In genomic region chr16:47354279-47354678, GRCm38 (mm10) we compare ENCODE assay signal across 22 mouse cellular contexts.
DNase-seq lines count a peak whose midpoint lies in the region; ATAC-seq and TF ChIP-seq lines count a peak whose summit lies in the region.
"Had no signal": no experiment of that assay in that cellular context is flagged by ENCODE, and none has a peak within 500 bp of the region (broad histone marks: within the 10 kb centered on the region; RNA-seq: fewer than 3 reads in every experiment).

No protein-coding gene starts in this region.

- H3K27ac ChIP-seq in hindbrain, embryonic 13.5 days: no peak overlapping the region
- H3K27ac ChIP-seq in hindbrain, embryonic 12.5 days: no peak overlapping the region
- no peak overlapping the region for H3K27ac ChIP-seq in hindbrain, embryonic 14.5 days
- H3K27ac ChIP-seq: forebrain, embryonic 10.5 days; forebrain, embryonic 13.5 days; heart, adult 2 months; heart, embryonic 10.5 days; heart, embryonic 13.5 days had no signal

- H3K4me3 ChIP-seq in hindbrain, embryonic 13.5 days: no peak overlapping the region
- no peak overlapping the region for H3K4me3 ChIP-seq in hindbrain, embryonic 12.5 days
- no peak overlapping the region for H3K4me3 ChIP-seq in hindbrain, embryonic 14.5 days (replicated peaks; ENCODE audit: low read length)
- H3K4me3 ChIP-seq: forebrain, embryonic 10.5 days; forebrain, embryonic 13.5 days; heart, adult 2 months; heart, embryonic 10.5 days; heart, embryonic 13.5 days had no signal

- peak; percentile 57; the same call in 1 of the 2 replicates for ATAC-seq in hindbrain, embryonic 13.5 days (ENCODE audit: low FRiP score)
- no peak for ATAC-seq in hindbrain, embryonic 12.5 days (ENCODE audit: low FRiP score)
- ATAC-seq in hindbrain, embryonic 14.5 days (ENCODE audit: low FRiP score): no peak; the same call in 1 of the 2 replicates
- ATAC-seq: CD4-positive, CD25-positive, alpha-beta regulatory T cell, adult 4 months; forebrain, embryonic 13.5 days; intestine, postnatal 0 days had no signal

- peak; percentile 25 for DNase-seq in brain, embryonic 14.5 days (ENCODE audit: low read depth)
- DNase-seq in hindbrain, embryonic 14.5 days (ENCODE audit: low spot score): peak; percentile 56
- peak; percentile 25 for DNase-seq in retina, embryonic 14.5 days (ENCODE audit: low spot score)
- DNase-seq in kidney, postnatal 10 days: no peak
- DNase-seq in right cerebral cortex, adult 2 months (ENCODE audit: low spot score in 2 of 2): no peak
- DNase-seq: adrenal gland, adult 8-10 months; adrenal gland, postnatal 25 days; cerebellum, adult 18-20 months; cerebellum, adult 9-10 months; cerebellum, postnatal 14 days; gastrocnemius, postnatal 25 days; heart, adult 2 months; heart, postnatal 14 days; heart, postnatal 4 days had no signal

- no peak for TF ChIP-seq CTCF in brain, embryonic 14.5 days (IDR thresholded peaks at IDR 0.05; ENCODE audit: borderline replicate concordance, extremely low read depth, insufficient read depth, insufficient read length)

- no peaks in the 10 kb centered on the region for H3K9me3 ChIP-seq in hindbrain, embryonic 13.5 days
- no peaks in the 10 kb centered on the region for H3K9me3 ChIP-seq in hindbrain, embryonic 12.5 days (replicated peaks)
- H3K9me3 ChIP-seq in hindbrain, embryonic 14.5 days (ENCODE audit: control insufficient read depth, low read length): no peaks in the 10 kb centered on the region
- H3K9me3 ChIP-seq: forebrain, embryonic 10.5 days; forebrain, embryonic 13.5 days; heart, embryonic 10.5 days; heart, embryonic 13.5 days had no signal

- TF ChIP-seq POLR2A in brain, embryonic 14.5 days (IDR thresholded peaks at IDR 0.05; ENCODE audit: borderline replicate concordance, extremely low read depth, insufficient read depth, insufficient read length, poor library complexity, severe bottlenecking): no peak

- H3K27me3 ChIP-seq in hindbrain, embryonic 13.5 days: no peaks in the 10 kb centered on the region
- no peaks in the 10 kb centered on the region for H3K27me3 ChIP-seq in hindbrain, embryonic 12.5 days
- H3K27me3 ChIP-seq in hindbrain, embryonic 14.5 days (ENCODE audit: control insufficient read depth, insufficient read depth, low read length): no peaks in the 10 kb centered on the region
- H3K27me3 ChIP-seq: forebrain, embryonic 13.5 days; heart, embryonic 13.5 days had no signal

- no peak overlapping the region for H3K4me2 ChIP-seq in hindbrain, embryonic 13.5 days
- H3K4me2 ChIP-seq in hindbrain, embryonic 12.5 days (replicated peaks): no peak overlapping the region
- no peak overlapping the region for H3K4me2 ChIP-seq in hindbrain, embryonic 14.5 days (replicated peaks)
- H3K4me2 ChIP-seq: forebrain, embryonic 13.5 days; heart, embryonic 13.5 days had no signal

- no peaks in the 10 kb centered on the region for H3K4me1 ChIP-seq in hindbrain, embryonic 13.5 days (replicated peaks)
- no peaks in the 10 kb centered on the region for H3K4me1 ChIP-seq in hindbrain, embryonic 12.5 days
- no peaks in the 10 kb centered on the region for H3K4me1 ChIP-seq in hindbrain, embryonic 14.5 days (replicated peaks; ENCODE audit: control insufficient read depth, insufficient read depth, low read length)
- H3K4me1 ChIP-seq: forebrain, embryonic 10.5 days; forebrain, embryonic 13.5 days; heart, embryonic 10.5 days; heart, embryonic 13.5 days had no signal

- 54% methylated on average over 1 of the region's 1 CpGs for WGBS in hindbrain, embryonic 13.5 days
- 60% methylated on average over 1 of the region's 1 CpGs for WGBS in hindbrain, embryonic 12.5 days
- WGBS in hindbrain, embryonic 14.5 days: 46% methylated on average over 1 of the region's 1 CpGs

- no peaks in the 10 kb centered on the region for H3K36me3 ChIP-seq in hindbrain, embryonic 13.5 days
- H3K36me3 ChIP-seq in hindbrain, embryonic 12.5 days: no peaks in the 10 kb centered on the region
- no peaks in the 10 kb centered on the region for H3K36me3 ChIP-seq in hindbrain, embryonic 14.5 days (replicated peaks; ENCODE audit: control insufficient read depth, insufficient read depth)
- H3K36me3 ChIP-seq: forebrain, embryonic 10.5 days; heart, embryonic 10.5 days; heart, embryonic 13.5 days had no signal

- no peak overlapping the region for H3K9ac ChIP-seq in hindbrain, embryonic 13.5 days
- no peak overlapping the region for H3K9ac ChIP-seq in hindbrain, embryonic 12.5 days
- no peak overlapping the region for H3K9ac ChIP-seq in hindbrain, embryonic 14.5 days
- H3K9ac ChIP-seq: forebrain, embryonic 13.5 days; heart, embryonic 13.5 days had no signal

Comparison
In these comparisons a context has a peak if more than half of its experiments do, and no peak if none do; other contexts are left out.
1. DNase-seq: peak in brain, embryonic 14.5 days (single experiment), hindbrain, embryonic 14.5 days (single experiment) and retina, embryonic 14.5 days (single experiment); none in kidney, postnatal 10 days (single experiment) and right cerebral cortex, adult 2 months (0 of 2).